Mouse (Mus musculus): ENCODE results near the gene Slc9a8. TPM values are rescaled to one million over a fixed set of nuclear protein-coding genes. Genes with fewer than 3 reads are reported as not detected.

Slc9a8 gene
- polyA plus RNA-seq, 1 experiment, result 26.4 TPM

- Histone ChIP-seq H3K27me3 (ENCODE audit: control insufficient read depth, insufficient read depth, insufficient read length) (no peaks in the 10 kb centered on the region), H3K79me2 (ENCODE audit: control insufficient read depth, insufficient read depth) (no peaks in the 10 kb centered on the region), H3ac (ENCODE audit: control insufficient read depth, insufficient read length) (no peak overlapping the region), H3K36me3 (ENCODE audit: control insufficient read depth, insufficient read depth) (peaks cover 30% of the 10 kb centered on the region), H3K4me3 (no peak overlapping the region), H3K4me2 (ENCODE audit: low read depth) (no peak overlapping the region)
- no peak for TF ChIP-seq TCF12 (IDR thresholded peaks at IDR 0.05; ENCODE audit: insufficient read depth, poor library complexity, severe bottlenecking)
- TF ChIP-seq MYOG (IDR thresholded peaks at IDR 0.05; ENCODE audit: control insufficient read depth in 1 of 3, insufficient read depth in 1 of 3, insufficient read length in 2 of 3, low read depth in 2 of 3), result no peak
- no peak for TF ChIP-seq SRF (IDR thresholded peaks at IDR 0.05; ENCODE audit: control insufficient read depth, insufficient read length, low read depth)
- no peak for TF ChIP-seq POLR2AphosphoS2 (IDR thresholded peaks at IDR 0.05; ENCODE audit: insufficient read length, low read depth)
- TF ChIP-seq CEBPB (IDR thresholded peaks at IDR 0.05; ENCODE audit: insufficient read depth, poor library complexity, severe bottlenecking), result no peak
- TF ChIP-seq TCF3 (IDR thresholded peaks at IDR 0.05; ENCODE audit: insufficient read length, low read depth), result no peak
- TF ChIP-seq USF1 (IDR thresholded peaks at IDR 0.05; ENCODE audit: low read depth), result no peak
- TF ChIP-seq POLR2A (IDR thresholded peaks at IDR 0.05; ENCODE audit: insufficient read length, low read depth), result no peak
- TF ChIP-seq MYOD1 (IDR thresholded peaks at IDR 0.05; ENCODE audit: control insufficient read depth in 1 of 3, insufficient read length in 2 of 3, low read depth in 2 of 3), result no peak
- no peak for TF ChIP-seq E2F4 (IDR thresholded peaks at IDR 0.05; ENCODE audit: insufficient read depth)
- TF ChIP-seq MAX (IDR thresholded peaks at IDR 0.05; ENCODE audit: low read depth), result no peak
- TF ChIP-seq REST (IDR thresholded peaks at IDR 0.05; ENCODE audit: insufficient read depth, insufficient read length), result no peak
Measured at GRCm38 (mm10) chr2:167435631-167436030, 14.1 kb downstream of the Slc9a8 start.

- TF ChIP-seq E2F4 (IDR thresholded peaks at IDR 0.05; ENCODE audit: insufficient read depth), result no peak
- no peak for TF ChIP-seq TCF3 (IDR thresholded peaks at IDR 0.05; ENCODE audit: insufficient read length, low read depth)
- TF ChIP-seq USF1 (IDR thresholded peaks at IDR 0.05; ENCODE audit: low read depth), result no peak
- TF ChIP-seq POLR2AphosphoS2 (IDR thresholded peaks at IDR 0.05; ENCODE audit: insufficient read length, low read depth), result no peak
- no peak for TF ChIP-seq TCF12 (IDR thresholded peaks at IDR 0.05; ENCODE audit: insufficient read depth, poor library complexity, severe bottlenecking)
- TF ChIP-seq MYOD1 (IDR thresholded peaks at IDR 0.05; ENCODE audit: control insufficient read depth in 1 of 3, insufficient read length in 2 of 3, low read depth in 2 of 3), result no peak
- no peak for TF ChIP-seq CEBPB (IDR thresholded peaks at IDR 0.05; ENCODE audit: insufficient read depth, poor library complexity, severe bottlenecking)
- Histone ChIP-seq H3K4me2 (ENCODE audit: low read depth) (no peak overlapping the region), H3K36me3 (ENCODE audit: control insufficient read depth, insufficient read depth) (peaks cover 30% of the 10 kb centered on the region), H3K27me3 (ENCODE audit: control insufficient read depth, insufficient read depth, insufficient read length) (no peaks in the 10 kb centered on the region), H3K4me3 (no peak overlapping the region), H3ac (ENCODE audit: control insufficient read depth, insufficient read length) (no peak overlapping the region), H3K79me2 (ENCODE audit: control insufficient read depth, insufficient read depth) (no peaks in the 10 kb centered on the region)
Measured at GRCm38 (mm10) chr2:167436371-167436770, 14.9 kb downstream of the Slc9a8 start.

- no peak overlapping the region for H3K4me3 ChIP-seq
- no peaks in the 10 kb centered on the region for H3K79me2 ChIP-seq (ENCODE audit: control insufficient read depth, insufficient read depth)
- H3ac ChIP-seq (ENCODE audit: control insufficient read depth, insufficient read length), result no peak overlapping the region
- TF ChIP-seq REST (IDR thresholded peaks at IDR 0.05; ENCODE audit: insufficient read depth, insufficient read length) (no peak), SRF (IDR thresholded peaks at IDR 0.05; ENCODE audit: control insufficient read depth, insufficient read length, low read depth) (no peak), USF1 (IDR thresholded peaks at IDR 0.05; ENCODE audit: low read depth) (no peak), MYOD1 (IDR thresholded peaks at IDR 0.05; ENCODE audit: control insufficient read depth in 1 of 3, insufficient read length in 2 of 3, low read depth in 2 of 3) (no peak), MYOG (IDR thresholded peaks at IDR 0.05; ENCODE audit: control insufficient read depth in 1 of 3, insufficient read depth in 1 of 3, insufficient read length in 2 of 3, low read depth in 2 of 3) (no peak), CEBPB (IDR thresholded peaks at IDR 0.05; ENCODE audit: insufficient read depth, poor library complexity, severe bottlenecking) (no peak), MAX (IDR thresholded peaks at IDR 0.05; ENCODE audit: low read depth) (no peak), POLR2A (IDR thresholded peaks at IDR 0.05; ENCODE audit: insufficient read length, low read depth) (no peak), POLR2AphosphoS2 (IDR thresholded peaks at IDR 0.05; ENCODE audit: insufficient read length, low read depth) (no peak)
- H3K36me3 ChIP-seq (ENCODE audit: control insufficient read depth, insufficient read depth), result peaks cover 38% of the 10 kb centered on the region
- H3K27me3 ChIP-seq (ENCODE audit: control insufficient read depth, insufficient read depth, insufficient read length), result no peaks in the 10 kb centered on the region
- no peak overlapping the region for H3K4me2 ChIP-seq (ENCODE audit: low read depth)
Measured at GRCm38 (mm10) chr2:167439422-167439821, 17.9 kb downstream of the Slc9a8 start.

DNA sequence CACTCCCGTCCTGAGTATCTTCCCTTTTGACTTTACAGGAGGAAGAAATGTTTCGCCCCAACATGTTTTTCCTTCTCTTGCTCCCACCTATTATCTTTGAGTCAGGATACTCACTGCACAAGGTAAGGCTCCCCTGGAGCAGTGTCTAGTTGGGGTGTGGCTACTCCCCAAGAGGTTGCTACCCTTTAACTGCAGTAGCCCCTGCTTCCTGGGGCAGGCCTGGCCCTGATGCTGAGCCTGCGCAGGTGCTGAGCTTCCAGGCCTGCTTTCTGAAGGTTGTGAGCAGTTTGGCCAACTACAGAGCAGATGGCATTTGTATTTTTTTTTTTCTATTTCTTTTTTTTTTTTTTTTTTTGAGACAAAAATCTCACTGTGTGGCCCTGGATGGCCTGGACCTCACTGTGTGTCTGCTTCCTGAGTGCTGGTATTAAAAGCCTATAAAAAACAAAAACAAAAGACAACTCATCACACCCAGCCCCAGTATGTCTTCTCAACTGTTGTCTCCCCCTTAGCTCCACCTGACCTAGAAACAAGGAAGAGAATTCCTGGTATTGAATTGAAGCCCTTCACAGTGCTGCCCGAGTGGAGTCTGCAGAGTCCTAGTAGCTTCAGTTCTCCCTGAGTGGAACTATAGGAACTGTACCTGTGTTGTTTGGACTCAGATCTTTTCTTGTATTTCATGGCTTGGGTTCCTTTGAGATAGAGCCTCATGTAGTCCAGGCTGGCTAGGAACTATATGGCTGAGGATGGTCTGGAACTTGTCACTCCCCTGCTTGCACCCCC is 22.1 kb downstream of the Slc9a8 start:
- no peaks in the 10 kb centered on the region for H3K79me2 ChIP-seq (ENCODE audit: control insufficient read depth, insufficient read depth)
- no peak for TF ChIP-seq USF1 (IDR thresholded peaks at IDR 0.05; ENCODE audit: low read depth)
- TF ChIP-seq TCF12 (IDR thresholded peaks at IDR 0.05; ENCODE audit: insufficient read depth, poor library complexity, severe bottlenecking), result no peak
- no peak for TF ChIP-seq REST (IDR thresholded peaks at IDR 0.05; ENCODE audit: insufficient read depth, insufficient read length)
- TF ChIP-seq MYOD1 (IDR thresholded peaks at IDR 0.05; ENCODE audit: control insufficient read depth in 1 of 3, insufficient read length in 2 of 3, low read depth in 2 of 3), result no peak

More for the DNA sequence above, 22.1 kb downstream of the Slc9a8 start:
- H3K4me3 ChIP-seq, result no peak overlapping the region
- peaks cover 32% of the 10 kb centered on the region for H3K36me3 ChIP-seq (ENCODE audit: control insufficient read depth, insufficient read depth)
- H3K27me3 ChIP-seq (ENCODE audit: control insufficient read depth, insufficient read depth, insufficient read length), result no peaks in the 10 kb centered on the region
- H3K4me2 ChIP-seq (ENCODE audit: low read depth), result no peak overlapping the region
- H3ac ChIP-seq (ENCODE audit: control insufficient read depth, insufficient read length), result no peak overlapping the region

All from myocyte (in vitro differentiated cells).